Mouse (Mus musculus) spleen, postnatal 10 days (tissue): ENCODE data around the gene Mast4.

Source experiments
- DNase-seq, 2 experiments: peaks; one replicate each; pipeline ENCODE4 v3.0.0; 2021 to 2022; ENCODE audit warnings: low spot score in 2 of 2

The Mast4 gene

GRCm38 (mm10) chr13:102811129-102811832, 523.0 kb downstream of the Mast4 start:
- no peak for DNase-seq

- no peak for DNase-seq
These were observed 527.6 kb downstream of the Mast4 start for GRCm38 (mm10) chr13:102806652-102807051.

- DNase-seq = no peak
These were observed 529.1 kb downstream of the Mast4 start for GRCm38 (mm10) chr13:102805190-102805589.

- no peak for DNase-seq
These were observed 531.1 kb downstream of the Mast4 start for GRCm38 (mm10) chr13:102803206-102803605.

- no peak for DNase-seq
These were observed 542.1 kb downstream of the Mast4 start for GRCm38 (mm10) chr13:102792157-102792556.

- DNase-seq = no peak
These were observed 543.6 kb downstream of the Mast4 start for GRCm38 (mm10) chr13:102790601-102791155.

GRCm38 (mm10) chr13:102786666-102787230, 547.5 kb downstream of the Mast4 start:
- no peak for DNase-seq

- DNase-seq = no peak
These were observed 550.6 kb downstream of the Mast4 start for GRCm38 (mm10) chr13:102783531-102784310.

GRCm38 (mm10) chr13:102779275-102779674, 555.0 kb downstream of the Mast4 start:
- DNase-seq = no peak

GRCm38 (mm10) chr13:102778859-102779258, 555.4 kb downstream of the Mast4 start:
- DNase-seq = no peak

- no peak for DNase-seq
These were observed 558.8 kb downstream of the Mast4 start for GRCm38 (mm10) chr13:102775506-102775905.

GRCm38 (mm10) chr13:102774786-102775201, 559.5 kb downstream of the Mast4 start:
- DNase-seq = no peak

GRCm38 (mm10) chr13:102773169-102773568, 561.1 kb downstream of the Mast4 start:
- DNase-seq = no peak

- no peak for DNase-seq
These were observed 564.1 kb downstream of the Mast4 start for GRCm38 (mm10) chr13:102770194-102770593.

GRCm38 (mm10) chr13:102768512-102768911, 565.8 kb downstream of the Mast4 start:
- DNase-seq = no peak

- DNase-seq = no peak
These were observed 567.2 kb downstream of the Mast4 start for GRCm38 (mm10) chr13:102767110-102767509.

- DNase-seq = no peak
These were observed 569.1 kb downstream of the Mast4 start for GRCm38 (mm10) chr13:102765216-102765615.

- no peak for DNase-seq
These were observed 570.1 kb downstream of the Mast4 start for GRCm38 (mm10) chr13:102764218-102764617.

- DNase-seq = no peak
These were observed 572.1 kb downstream of the Mast4 start for GRCm38 (mm10) chr13:102762203-102762602.

- no peak for DNase-seq
These were observed 572.9 kb downstream of the Mast4 start for GRCm38 (mm10) chr13:102761410-102761809.

- DNase-seq = no peak
These were observed 576.3 kb downstream of the Mast4 start for GRCm38 (mm10) chr13:102758021-102758420.

- DNase-seq = no peak
These were observed 578.2 kb downstream of the Mast4 start for GRCm38 (mm10) chr13:102756071-102756470.
